Mouse (Mus musculus) Patski (cell line): ENCODE measurements around the gene Mgat5. TPM values are rescaled to one million over a fixed set of nuclear protein-coding genes. Genes with fewer than 3 reads are reported as not detected.

ENCODE experiments used
- ATAC-seq: fragments of 100-300 bp; one replicate; pipeline ENCODE4 v1.8.0; 2021
- CTCF ChIA-PET: fragments of 350-600 bp; sonication (Branson Sonifier 250); formaldehyde crosslinking; loops from one replicate; lab custom pipeline; 2022; ENCODE audit warnings: inconsistent platforms; lab: Charles Lee
- POLR2A ChIA-PET: fragments of 350-600 bp; sonication (Branson Sonifier 250); formaldehyde crosslinking; loops from one replicate; lab custom pipeline; 2022; ENCODE audit warnings: antibody characterized with exemption, inconsistent platforms; lab: Charles Lee
- DNase-seq: peaks from one replicate; pipeline ENCODE4 v3.0.0-alpha.2; 2011; ENCODE audit warnings: low read depth, low spot score
- H3K27me3 ChIP-seq: fragments of 371-371 bp; one replicate; pipeline ENCODE4 v1.5.1; 2021
- CTCF ChIP-seq: fragments of 100-300 bp; IDR thresholded peaks from one replicate; pipeline ENCODE4 v1.5.1; 2021
- in situ Hi-C: fragments of 300-500 bp; cut with MboI; formaldehyde crosslinking; loops from 3 replicates; pipeline ENCODE4 v1.11.1; 2018; ENCODE audit warnings: low pct_unique_long_range_greater_than_20kb, mixed read lengths
- polyA plus RNA-seq: library from polyadenylated mRNA; unstranded; gene quantifications from one replicate; pipeline ENCODE4 v1.2.3, GENCODE M21; 2021

Gene Mgat5
- polyA plus RNA-seq, 1 experiment from 2014 or later, result 6.6 TPM

DNA sequence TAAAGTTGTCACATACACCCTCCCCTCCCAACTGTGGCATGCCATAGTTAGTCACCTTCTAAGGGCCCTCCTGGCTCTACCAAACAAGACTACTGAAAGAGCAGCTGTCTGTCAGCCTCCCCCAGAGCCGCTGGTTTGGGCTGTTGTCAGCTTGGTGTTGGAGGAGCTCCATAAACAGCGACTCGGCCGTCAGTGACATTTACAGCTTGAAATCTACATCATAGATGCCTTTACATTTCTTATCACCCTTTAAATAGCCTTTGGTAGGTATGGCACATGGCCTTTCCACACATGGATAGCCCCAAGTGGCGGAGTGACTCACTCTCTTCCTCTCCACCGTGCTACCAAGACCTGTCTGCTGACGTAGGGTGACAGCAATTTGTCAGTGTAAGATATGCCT lies 46.9 kb downstream of the Mgat5 start:
- TF ChIP-seq CTCF, result no peak
- H3K27me3 ChIP-seq, result no peaks in the 10 kb centered on the region
- in situ Hi-C loops, result no loop called here
- no peak for DNase-seq
- ChIA-PET CTCF (no interaction called here), POLR2A (no interaction called here)
- ATAC-seq, result no peak

DNA sequence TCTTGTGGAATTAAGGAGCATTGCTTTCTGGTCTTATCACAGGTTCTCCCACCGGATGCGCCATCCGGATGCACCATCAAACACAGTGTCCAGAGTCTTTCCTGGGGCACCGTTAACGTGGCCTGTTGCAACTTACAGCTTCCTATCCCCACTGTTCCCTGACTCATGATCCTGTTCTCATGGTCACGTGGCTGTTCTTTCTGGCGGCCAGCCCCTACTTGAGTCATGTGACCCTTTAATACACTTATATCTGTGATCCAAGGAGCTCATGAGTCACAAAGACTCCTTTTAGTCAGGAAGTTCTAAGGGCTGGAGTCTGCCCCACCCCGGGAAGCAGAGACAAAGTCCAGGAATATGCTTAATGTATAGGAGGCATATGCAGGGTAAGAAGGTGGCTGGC lies 52.2 kb downstream of the Mgat5 start:
- no peak for TF ChIP-seq CTCF
- ATAC-seq, result no peak
- in situ Hi-C loops, result no loop called here
- POLR2A ChIA-PET, result no interaction called here
- no peak for DNase-seq
- no peaks in the 10 kb centered on the region for H3K27me3 ChIP-seq
- CTCF ChIA-PET, result interaction anchor here (1.2 kb wide), 1 partner anchor 17 kb away, joined by 3 read pairs; no protein-coding TSS in a partner anchor

DNA sequence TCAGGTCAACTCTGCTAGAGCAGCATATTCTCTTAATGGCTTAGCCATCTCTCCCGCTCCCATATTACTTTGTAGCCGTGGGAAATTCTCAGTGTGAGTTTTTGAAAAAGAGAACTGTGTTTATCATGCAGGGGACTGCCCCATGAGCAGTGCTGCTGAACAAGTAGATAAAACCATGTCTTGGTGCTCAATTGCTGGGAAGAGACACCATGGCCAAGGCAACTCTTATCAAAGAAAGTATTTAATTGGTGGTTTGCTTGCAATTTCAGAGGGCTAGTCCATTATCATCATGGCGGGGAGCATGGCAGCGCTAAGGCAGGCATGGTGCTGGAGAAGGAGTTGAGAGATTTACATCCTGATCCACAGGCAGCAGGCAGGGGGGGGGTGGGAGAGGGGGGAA lies 54.9 kb downstream of the Mgat5 start:
- ATAC-seq, result no peak
- TF ChIP-seq CTCF, result no peak
- ChIA-PET CTCF (no interaction called here), POLR2A (no interaction called here)
- no peaks in the 10 kb centered on the region for H3K27me3 ChIP-seq
- in situ Hi-C loops, result no loop called here
- DNase-seq, result no peak

DNA sequence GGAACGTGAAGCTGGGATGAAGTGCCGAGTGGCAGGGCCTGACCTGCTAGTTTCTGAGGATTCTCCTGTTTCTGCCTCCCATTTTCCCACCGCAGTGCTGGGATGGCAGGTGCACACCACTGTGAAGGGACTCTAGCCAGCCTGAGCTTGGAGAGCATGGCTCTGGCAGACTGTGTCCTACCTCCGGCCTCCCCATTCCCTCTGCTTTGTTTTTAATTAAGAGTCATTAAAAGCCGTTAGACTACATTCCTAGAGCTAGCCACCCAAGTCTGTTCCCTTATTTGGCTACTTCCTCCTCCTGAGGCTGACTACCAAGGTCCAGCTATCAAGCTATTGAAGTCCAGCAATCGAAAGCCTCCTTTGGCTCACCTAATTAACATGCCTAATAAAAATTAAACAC lies 56.2 kb downstream of the Mgat5 start:
- ChIA-PET CTCF (no interaction called here), POLR2A (no interaction called here)
- ATAC-seq (no peak), DNase-seq (no peak)
- TF ChIP-seq CTCF, result no peak
- in situ Hi-C loops, result no loop called here
- no peaks in the 10 kb centered on the region for H3K27me3 ChIP-seq

DNA sequence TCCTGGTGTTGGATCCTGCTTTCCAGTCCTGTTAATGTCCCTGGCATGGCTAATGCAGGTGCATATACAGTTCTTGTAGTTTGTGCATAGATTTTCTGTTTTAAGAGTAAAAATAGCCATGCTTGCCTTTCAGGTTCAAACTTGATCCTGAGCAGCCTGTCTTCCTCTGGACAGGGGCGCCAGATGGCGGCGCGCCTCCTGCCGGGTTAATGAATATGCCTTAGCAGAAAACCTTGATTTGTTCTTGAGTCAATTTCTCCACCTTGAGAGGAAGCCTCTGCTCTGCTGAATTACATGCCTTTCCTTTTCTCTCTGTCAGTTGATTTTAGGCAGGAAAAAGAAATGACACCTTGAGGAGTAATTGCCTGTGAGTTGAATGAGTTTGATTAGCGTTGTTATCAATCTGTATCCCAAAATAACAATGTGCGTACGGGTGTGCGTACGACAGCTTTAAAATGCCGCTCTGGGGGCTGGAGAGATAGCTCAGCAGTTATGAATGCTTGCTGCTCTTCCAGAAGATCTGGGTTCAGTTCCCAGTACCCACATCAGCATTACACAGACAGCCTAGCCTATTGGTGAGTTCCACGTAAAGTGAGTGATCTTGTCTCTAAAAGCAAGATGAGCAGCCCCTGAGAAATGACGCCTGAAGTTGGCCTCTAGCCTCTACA lies 57.5 kb downstream of the Mgat5 start:
- in situ Hi-C loops, result no loop called here
- CTCF ChIA-PET, result no interaction called here
- H3K27me3 ChIP-seq, result no peaks in the 10 kb centered on the region
- TF ChIP-seq CTCF, result no peak
- POLR2A ChIA-PET, result interaction anchor here (1.0 kb wide), 1 partner anchor 29 kb away, joined by 3 read pairs; no protein-coding TSS in a partner anchor
- DNase-seq (no peak), ATAC-seq (no peak)

DNA sequence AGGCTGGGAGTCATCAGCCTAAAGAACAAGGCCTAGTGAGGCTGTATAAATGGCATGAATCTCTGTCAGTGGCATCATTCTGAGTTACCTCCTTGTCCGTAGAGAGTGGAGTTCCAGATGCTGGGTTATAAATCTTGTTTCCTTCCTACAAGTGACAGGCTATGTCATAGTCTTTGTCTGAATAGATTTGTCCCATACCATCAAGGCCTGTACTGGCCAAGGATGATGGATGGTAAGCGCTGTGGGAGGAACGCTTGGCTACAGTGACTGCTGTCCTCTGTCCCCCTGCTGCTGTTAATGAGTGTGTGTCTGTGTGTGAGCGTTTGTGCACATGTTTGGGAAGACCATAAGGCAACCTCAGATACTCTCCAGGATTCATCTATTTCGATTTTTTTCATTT lies 63.2 kb downstream of the Mgat5 start:
- in situ Hi-C loops, result no loop called here
- TF ChIP-seq CTCF, result no peak
- H3K27me3 ChIP-seq, result no peaks in the 10 kb centered on the region
- DNase-seq (no peak), ATAC-seq (no peak)
- ChIA-PET CTCF (no interaction called here), POLR2A (no interaction called here)

DNA sequence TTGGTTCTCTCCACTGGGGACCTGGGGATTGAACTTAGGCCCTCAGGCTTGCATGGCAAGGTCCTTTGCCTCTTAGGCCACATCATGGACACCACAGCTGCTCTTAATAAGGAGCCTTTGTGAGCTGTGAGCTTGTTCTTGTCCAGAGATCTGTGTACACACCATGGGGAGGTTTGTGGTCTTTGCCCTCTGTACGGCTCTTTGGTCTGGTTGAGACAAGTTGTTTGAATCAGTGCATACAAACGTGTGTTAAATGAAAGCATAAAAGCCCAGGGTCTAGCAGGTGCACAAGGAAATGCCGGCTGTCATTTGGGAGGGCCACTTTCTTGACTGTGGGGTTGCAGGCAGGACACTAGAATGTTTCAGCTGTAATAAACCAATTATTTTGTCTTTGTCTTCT lies 64.5 kb downstream of the Mgat5 start:
- TF ChIP-seq CTCF, result no peak
- ChIA-PET CTCF (no interaction called here), POLR2A (no interaction called here)
- in situ Hi-C loops, result no loop called here
- ATAC-seq, result no peak
- DNase-seq, result no peak
- H3K27me3 ChIP-seq, result no peaks in the 10 kb centered on the region

DNA sequence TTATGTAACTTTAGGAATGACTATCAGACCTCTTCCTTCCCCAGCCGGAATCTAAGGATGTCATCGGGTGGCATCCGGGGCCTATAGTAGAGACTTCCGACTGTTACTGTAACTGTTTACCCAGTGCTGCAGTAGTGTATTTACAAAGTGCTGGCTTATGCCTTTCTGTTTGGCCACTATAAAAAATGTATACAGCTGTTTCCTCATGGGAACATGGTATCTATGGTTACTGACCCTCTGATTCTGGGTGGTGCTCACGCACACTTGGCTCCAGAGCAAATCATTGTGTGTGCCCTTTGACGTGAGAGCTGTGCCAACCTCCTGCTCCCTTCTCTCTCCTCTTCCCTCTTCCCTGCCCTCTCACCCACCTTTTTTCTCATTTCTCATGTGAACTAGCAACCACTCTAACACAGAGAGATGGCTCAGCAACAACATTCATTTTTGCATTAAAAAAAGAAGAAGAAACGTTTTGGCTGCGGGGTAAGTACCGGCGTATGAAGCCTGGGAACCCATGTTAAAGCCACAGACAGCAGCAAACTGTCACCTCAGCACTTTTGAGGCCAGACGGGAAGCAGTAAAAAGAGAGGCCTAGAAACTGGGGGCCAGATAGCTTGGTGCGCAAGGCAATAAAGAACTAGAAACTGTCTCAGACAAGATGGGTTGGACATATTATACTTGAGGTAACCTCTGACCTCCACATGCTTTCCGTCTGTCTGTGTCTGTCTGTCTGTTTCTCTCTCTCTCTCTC lies 65.6 kb downstream of the Mgat5 start:
- ATAC-seq (no peak), DNase-seq (no peak)
- no peaks in the 10 kb centered on the region for H3K27me3 ChIP-seq
- TF ChIP-seq CTCF, result no peak
- POLR2A ChIA-PET, result no interaction called here
- in situ Hi-C loops, result no loop called here
- CTCF ChIA-PET, result no interaction called here

DNA sequence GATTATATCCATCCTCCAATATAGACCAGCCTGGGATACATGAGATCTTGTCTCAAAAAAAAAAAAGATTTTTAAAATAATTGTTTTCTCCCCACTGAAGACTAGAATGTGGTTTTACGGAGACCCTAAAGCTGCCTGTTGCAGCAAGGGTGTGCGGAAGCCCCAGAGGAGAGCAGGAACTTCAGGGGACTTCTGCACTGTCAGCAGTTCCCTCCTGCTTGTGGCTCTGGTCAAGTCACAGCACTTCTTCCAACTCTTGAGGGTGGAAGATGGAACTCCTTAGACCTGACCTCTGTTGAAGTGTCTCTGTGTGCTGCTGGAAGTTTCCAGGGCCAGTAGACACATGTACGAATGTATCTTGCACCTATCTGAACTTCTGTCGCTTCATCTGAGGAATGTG lies 66.3 kb downstream of the Mgat5 start:
- TF ChIP-seq CTCF, result no peak
- in situ Hi-C loops, result no loop called here
- DNase-seq (no peak), ATAC-seq (no peak)
- no peaks in the 10 kb centered on the region for H3K27me3 ChIP-seq
- POLR2A ChIA-PET, result no interaction called here
- CTCF ChIA-PET, result no interaction called here

DNA sequence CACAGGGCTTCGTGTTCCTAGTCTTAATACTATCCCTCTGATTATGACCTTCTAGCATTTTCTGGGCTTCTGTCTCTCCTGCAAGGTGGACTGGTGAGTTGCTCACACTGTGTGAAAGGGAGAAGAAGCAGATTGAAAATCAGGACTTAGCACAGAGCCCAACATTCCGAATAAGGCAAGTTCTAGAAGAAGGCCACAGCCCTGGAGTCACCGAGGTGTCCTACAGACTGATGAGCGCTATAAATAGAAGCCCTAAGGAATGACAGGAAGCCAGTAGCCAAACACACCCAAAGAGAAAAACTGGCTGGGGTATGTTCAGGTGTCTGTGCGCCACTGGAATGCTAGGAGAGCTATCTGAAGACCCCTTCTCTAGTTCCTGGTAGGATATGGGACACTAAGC lies 68.5 kb downstream of the Mgat5 start:
- TF ChIP-seq CTCF, result no peak
- ChIA-PET CTCF (interaction anchor here (0.8 kb wide), 1 partner anchor 34 kb away, joined by 3 read pairs; no protein-coding TSS in a partner anchor), POLR2A (no interaction called here)
- no peak for ATAC-seq
- no peak for DNase-seq
- no peaks in the 10 kb centered on the region for H3K27me3 ChIP-seq
- in situ Hi-C loops, result no loop called here

DNA sequence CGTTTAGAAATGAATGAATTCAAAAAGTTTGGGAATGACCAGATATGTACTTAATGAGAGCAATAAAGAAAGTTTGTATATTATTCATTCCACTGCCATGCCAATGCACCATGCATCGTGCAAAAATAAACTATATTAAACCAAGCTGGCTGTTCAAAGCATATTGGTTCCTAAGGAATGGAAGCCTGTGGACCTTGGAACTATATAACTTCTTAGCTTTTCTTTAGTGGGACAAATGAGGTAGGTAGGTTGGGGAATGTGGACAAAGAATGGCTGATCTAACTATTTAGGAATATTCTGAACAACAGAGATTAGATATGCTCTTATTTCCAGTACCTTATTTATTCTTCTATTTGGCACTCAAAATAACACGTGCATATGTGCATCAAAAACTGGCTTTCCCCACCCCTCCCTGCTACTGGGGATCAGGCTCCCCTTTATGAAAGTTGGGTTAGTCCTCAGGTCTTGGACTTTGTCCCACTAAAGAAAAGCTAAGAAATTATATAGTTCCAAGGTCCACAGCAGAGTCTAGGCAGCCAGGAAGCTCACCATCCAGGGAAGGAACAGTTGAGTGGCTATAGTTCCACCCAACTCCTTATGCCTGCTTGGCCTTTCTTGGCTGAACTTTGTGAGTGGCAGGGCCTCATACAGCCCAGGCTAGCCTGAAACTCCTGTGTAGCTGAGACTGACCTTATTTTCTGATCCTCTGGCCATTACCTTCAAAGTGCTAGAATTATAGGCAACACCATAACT lies 70.9 kb downstream of the Mgat5 start:
- in situ Hi-C loops, result no loop called here
- CTCF ChIA-PET, result no interaction called here

More for the DNA sequence above, 70.9 kb downstream of the Mgat5 start:
- DNase-seq, result no peak
- POLR2A ChIA-PET, result no interaction called here
- no peak for ATAC-seq
- H3K27me3 ChIP-seq, result no peaks in the 10 kb centered on the region
- no peak for TF ChIP-seq CTCF
